Mouse (Mus musculus) embryonic facial prominence, embryonic 12.5 days (tissue): ENCODE data around the gene Ccdc174. TPM values are rescaled to one million over a fixed set of nuclear protein-coding genes. Genes with fewer than 3 reads are reported as not detected.

Experiments used
- ATAC-seq: fragments of 200-750 bp; cut with Nextera tagmentation; 2 replicates; pipeline ENCODE4 v1.8.0; 2017; ENCODE audit not compliant: insufficient number of reproducible peaks, insufficient read depth, low FRiP score, low TSS enrichment
- H3K27ac ChIP-seq: fragments of 300-500 bp; sonication (generic); 2 replicates; pipeline ENCODE4 v1.5.1; 2016; ENCODE audit warnings: mild to moderate bottlenecking
- H3K27me3 ChIP-seq: fragments of 300-500 bp; sonication (generic); 2 replicates; pipeline ENCODE4 v1.6.1; 2016; ENCODE audit warnings: mild to moderate bottlenecking, moderate library complexity
- H3K36me3 ChIP-seq: fragments of 300-500 bp; sonication (generic); 2 replicates; pipeline ENCODE4 v1.6.1; 2016; ENCODE audit warnings: mild to moderate bottlenecking
- H3K4me1 ChIP-seq: fragments of 300-500 bp; sonication (generic); 2 replicates; pipeline ENCODE4 v1.6.1; 2016
- H3K4me2 ChIP-seq: fragments of 300-500 bp; sonication (generic); replicated peaks from 2 replicates; pipeline ENCODE4 v1.6.1; 2016; ENCODE audit warnings: mild to moderate bottlenecking, moderate library complexity
- H3K4me3 ChIP-seq: fragments of 300-500 bp; sonication (generic); 2 replicates; pipeline ENCODE4 v1.5.1; 2016; ENCODE audit warnings: mild to moderate bottlenecking
- H3K9ac ChIP-seq: fragments of 300-500 bp; sonication (generic); 2 replicates; pipeline ENCODE4 v1.6.1; 2016; ENCODE audit warnings: mild to moderate bottlenecking, moderate library complexity
- H3K9me3 ChIP-seq: fragments of 300-500 bp; sonication (generic); 2 replicates; pipeline ENCODE4 v1.6.1; 2016; ENCODE audit warnings: mild to moderate bottlenecking, moderate library complexity
- WGBS: fragments of 180-500 bp; shearing (Covaris S2); methylation state at CpG from one replicate; pipeline ENCODE4 v1.1.7; 2016; 5-methylcytosine and 5-hydroxymethylcytosine counted together
- polyA plus RNA-seq: library from polyadenylated mRNA; unstranded; fragments of >200 nt; fragmentation: Nextera tagmentation; extraction: Ambion mirVana; gene quantifications from 2 replicates; pipeline ENCODE4 v1.2.1, GENCODE M21; 2016

The Ccdc174 gene
- polyA plus RNA-seq, 1 experiment from 2014 or later, result 43.3 TPM

DNA sequence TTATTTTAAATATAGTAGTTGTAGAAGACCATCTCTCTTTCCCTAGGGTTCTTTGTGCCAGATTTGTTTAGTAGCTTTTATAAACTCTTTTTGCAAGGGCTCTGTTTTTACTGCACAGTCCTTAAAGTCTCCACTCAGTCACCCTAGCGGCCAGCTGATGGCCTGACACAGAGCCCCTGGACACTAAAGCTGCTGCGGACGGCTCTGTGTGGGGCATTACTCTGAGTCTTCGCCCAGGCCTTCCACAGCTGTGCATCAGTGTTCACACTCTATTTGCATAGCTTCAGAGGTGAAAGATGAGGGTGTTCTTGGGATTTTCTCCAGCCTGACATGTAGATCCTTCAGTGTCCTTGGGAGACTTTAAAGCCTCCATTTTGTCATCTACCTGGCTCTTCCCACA is 60.6 kb downstream of the Ccdc174 start:
- no peaks in the 10 kb centered on the region for H3K9me3 ChIP-seq
- ATAC-seq, result no peak
- H3K4me2 ChIP-seq, result no peak overlapping the region
- H3K4me1 ChIP-seq, result peaks cover 6% of the 10 kb centered on the region; the same call in 1 of the 2 replicates
- H3K36me3 ChIP-seq, result no peaks in the 10 kb centered on the region
- no peak overlapping the region for H3K27ac ChIP-seq
- WGBS, result 62% methylated on average over 4 of the region's 4 CpGs
- H3K4me3 ChIP-seq, result no peak overlapping the region
- no peaks in the 10 kb centered on the region for H3K27me3 ChIP-seq
- no peak overlapping the region for H3K9ac ChIP-seq

DNA sequence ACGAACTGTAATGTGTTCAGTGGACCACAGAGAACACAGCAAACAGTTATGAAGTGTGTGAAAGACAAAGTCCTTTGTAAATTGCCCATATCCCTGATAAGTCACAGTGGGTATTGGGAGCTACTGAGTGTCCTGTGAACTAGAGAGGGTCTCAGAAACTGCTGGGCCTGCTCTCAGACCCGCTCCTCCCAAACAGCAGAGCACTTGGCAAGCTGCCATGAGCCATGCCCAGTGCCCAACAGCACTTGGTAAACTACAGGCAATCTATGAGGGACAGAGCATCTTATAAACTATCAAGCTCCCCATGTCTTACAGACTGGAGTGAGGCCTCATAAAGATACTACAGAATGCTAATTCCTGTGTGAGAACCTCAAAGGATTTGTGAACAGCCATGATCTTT is 70.6 kb downstream of the Ccdc174 start:
- 88% methylated on average over 2 of the region's 2 CpGs for whole genome bisulfite sequencing
- H3K27ac ChIP-seq, result no peak overlapping the region
- H3K36me3 ChIP-seq, result no peaks in the 10 kb centered on the region
- H3K4me1 ChIP-seq, result 0 out of 2 replicates have a peak, but pooled peaks cover 1% of the 10 kb centered on the region
- no peak for ATAC-seq
- no peaks in the 10 kb centered on the region for H3K27me3 ChIP-seq
- no peaks in the 10 kb centered on the region for H3K9me3 ChIP-seq
- no peak overlapping the region for H3K4me2 ChIP-seq
- H3K4me3 ChIP-seq, result no peak overlapping the region
- H3K9ac ChIP-seq, result no peak overlapping the region

Other genes starting within 250 kb of the Ccdc174 start
- gene Slc6a6, start 194.0 kb upstream of the Ccdc174 start, polyA plus RNA-seq, result 56.2 and 67.5 TPM in 2 replicates
- 0.87 and 1.0 TPM in 2 replicates for gene Grip2, start 50.8 kb upstream of the Ccdc174 start, polyA plus RNA-seq
- gene 4930590J08Rik, start 24.8 kb downstream of the Ccdc174 start, polyA plus RNA-seq, result 0.45 and 0.58 TPM in 2 replicates
- 10.1 and 10.2 TPM in 2 replicates for gene Fgd5, start 100.8 kb downstream of the Ccdc174 start, polyA plus RNA-seq
- gene Nr2c2, start 213.3 kb downstream of the Ccdc174 start, polyA plus RNA-seq, result 29.7 and 34.0 TPM in 2 replicates